Mouse (Mus musculus): Measurements from ENCODE around the gene Tspo2.

Gene Tspo2

GRCm38 (mm10) chr17:48450666-48451352, 513 bp downstream of the Tspo2 start:
- no peak for DNase-seq

- DNase-seq = no peak
These were observed 3.6 kb downstream of the Tspo2 start for GRCm38 (mm10) chr17:48447675-48448074.

- DNase-seq = no peak
These were observed 7.7 kb downstream of the Tspo2 start for GRCm38 (mm10) chr17:48443542-48444145.

- DNase-seq = no peak
These were observed 8.4 kb downstream of the Tspo2 start for GRCm38 (mm10) chr17:48442745-48443457.

GRCm38 (mm10) chr17:48437421-48437911, 13.9 kb downstream of the Tspo2 start:
- no peak for DNase-seq

GRCm38 (mm10) chr17:48436487-48436886, 14.8 kb downstream of the Tspo2 start:
- no peak for DNase-seq

- DNase-seq = no peak
These were observed 16.8 kb downstream of the Tspo2 start for GRCm38 (mm10) chr17:48434479-48434878.

- DNase-seq = no peak
These were observed 17.5 kb downstream of the Tspo2 start for GRCm38 (mm10) chr17:48433689-48434330.

GRCm38 (mm10) chr17:48433006-48433655, 18.2 kb downstream of the Tspo2 start:
- no peak for DNase-seq

- no peak for DNase-seq
These were observed 19.0 kb downstream of the Tspo2 start, which contains the start of gene Apobec2 for GRCm38 (mm10) chr17:48432158-48432980. Gene Apobec2, minus strand, starts transcription at chr17:48432930.

GRCm38 (mm10) chr17:48431054-48431453, 20.3 kb downstream of the Tspo2 start:
- DNase-seq = no peak

GRCm38 (mm10) chr17:48430394-48430793, 20.9 kb downstream of the Tspo2 start:
- DNase-seq = no peak

- DNase-seq = no peak
These were observed 23.3 kb downstream of the Tspo2 start for GRCm38 (mm10) chr17:48427852-48428530.

GRCm38 (mm10) chr17:48426991-48427750, 24.2 kb downstream of the Tspo2 start:
- DNase-seq = no peak

- DNase-seq = no peak
These were observed 25.3 kb downstream of the Tspo2 start for GRCm38 (mm10) chr17:48425823-48426612.

- no peak for DNase-seq
These were observed 27.1 kb downstream of the Tspo2 start for GRCm38 (mm10) chr17:48424237-48424636.

GRCm38 (mm10) chr17:48419571-48419970, 31.8 kb downstream of the Tspo2 start:
- DNase-seq = no peak

- DNase-seq = no peak
These were observed 32.5 kb downstream of the Tspo2 start for GRCm38 (mm10) chr17:48418781-48419180.

GRCm38 (mm10) chr17:48418174-48418573, 33.1 kb downstream of the Tspo2 start:
- DNase-seq = no peak

GRCm38 (mm10) chr17:48417521-48417920, 33.8 kb downstream of the Tspo2 start:
- DNase-seq = no peak
